Mouse (Mus musculus): ENCODE data around the gene Selenbp2. TPM values are rescaled to one million over a fixed set of nuclear protein-coding genes. Genes with fewer than 3 reads are reported as not detected.
"Not testable (repeated sequence)": the region's sequence is repeated elsewhere in the genome, so short reads cannot be mapped to it uniquely, and the experiment has no call there.

Selenbp2 gene
- polyA plus RNA-seq, 3 experiments from 2014 or later = not detected

DNA sequence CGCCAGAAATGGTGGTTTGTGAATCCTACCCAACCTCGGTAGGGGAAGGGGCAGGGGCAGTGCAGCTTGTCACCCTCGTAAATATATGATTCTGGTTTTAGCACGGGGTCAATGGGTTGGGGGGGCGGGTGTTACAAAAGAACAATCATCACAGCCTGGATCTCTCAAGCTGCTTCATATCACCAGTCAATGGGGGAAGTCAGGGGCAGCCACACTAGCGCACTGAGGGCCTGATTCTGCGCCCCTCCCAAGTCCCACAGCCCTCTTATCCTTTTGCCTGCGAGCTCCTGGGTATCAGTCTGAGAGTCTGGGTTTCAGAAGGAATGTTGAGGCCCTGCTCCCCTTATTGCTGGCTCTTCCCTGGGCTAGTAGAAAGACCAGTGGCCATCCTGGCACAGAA, 518 bp downstream of the Selenbp2 start:
- not testable (repeated sequence) for ATAC-seq

GRCm38 (mm10) chr3:94695591-94695990, 2.2 kb downstream of the Selenbp2 start:
- ATAC-seq = not testable (repeated sequence)

GRCm38 (mm10) chr3:94696257-94696656, 2.9 kb downstream of the Selenbp2 start:
- ATAC-seq = not testable (repeated sequence)

DNA sequence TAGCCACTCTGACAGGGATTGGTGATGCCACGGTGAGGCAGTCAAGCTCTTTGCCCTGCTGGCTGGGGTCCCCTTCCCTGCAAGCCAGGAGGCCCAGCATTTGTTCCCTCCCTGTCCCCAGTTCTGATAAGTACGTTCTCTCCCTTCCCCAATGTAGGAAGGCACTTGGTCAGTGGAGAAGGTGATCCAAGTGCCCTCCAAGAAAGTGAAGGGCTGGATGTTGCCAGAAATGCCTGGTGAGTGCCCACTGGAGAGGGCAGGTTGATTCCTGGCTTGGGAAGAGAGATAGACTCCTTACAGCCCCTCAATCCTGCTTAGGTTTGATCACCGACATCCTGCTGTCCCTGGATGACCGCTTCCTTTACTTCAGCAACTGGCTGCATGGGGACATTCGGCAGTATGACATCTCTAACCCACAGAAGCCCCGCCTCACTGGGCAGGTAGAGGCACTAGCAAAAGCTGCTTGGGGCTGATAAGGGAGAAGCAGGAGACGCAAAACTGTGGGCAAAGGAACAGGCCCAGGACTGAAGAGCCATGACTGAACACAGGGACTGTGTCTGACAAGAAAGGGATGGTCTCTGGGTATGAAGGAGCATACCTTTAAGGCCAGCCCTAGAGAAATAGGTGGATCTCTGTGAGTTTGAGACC, 8.9 kb downstream of the Selenbp2 start:
- not testable (repeated sequence) for ATAC-seq

GRCm38 (mm10) chr3:94702856-94703255, 9.5 kb downstream of the Selenbp2 start:
- no peak for ATAC-seq

GRCm38 (mm10) chr3:94703364-94703763, 10.0 kb downstream of the Selenbp2 start:
- not testable (repeated sequence) for ATAC-seq

- ATAC-seq = not testable (repeated sequence)
These were observed 17.2 kb downstream of the Selenbp2 start for GRCm38 (mm10) chr3:94710591-94710990.

DNA sequence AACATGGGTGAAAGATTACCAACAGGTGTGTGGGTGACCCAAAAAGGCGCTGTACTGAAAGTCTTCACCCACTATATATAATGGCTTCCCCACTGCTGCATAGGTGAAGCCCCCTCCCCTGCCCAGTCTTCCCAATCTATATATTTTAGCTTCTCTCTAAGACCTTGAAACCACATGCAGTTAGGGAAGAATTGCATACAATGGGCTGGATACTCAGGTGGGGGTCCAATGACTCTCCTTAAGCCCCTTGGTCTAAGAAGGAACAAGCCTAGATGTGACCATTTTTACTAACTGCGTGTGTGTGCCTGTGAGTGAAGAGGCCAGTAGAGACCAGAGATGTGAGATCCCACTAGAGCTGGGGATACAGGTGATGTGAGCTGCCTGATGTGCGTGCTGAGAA, 20.1 kb downstream of the Selenbp2 start:
- not testable (repeated sequence) for ATAC-seq

GRCm38 (mm10) chr3:94718253-94718652, 24.9 kb downstream of the Selenbp2 start:
- ATAC-seq = not testable (repeated sequence)

GRCm38 (mm10) chr3:94723637-94724036, 30.3 kb downstream of the Selenbp2 start:
- ATAC-seq = not testable (repeated sequence)

GRCm38 (mm10) chr3:94745691-94746090, 52.3 kb downstream of the Selenbp2 start:
- no peak for ATAC-seq

Other genes starting within 250 kb of the Selenbp2 start
- 1 to 10 TPM in 2 of 3 experiments, under 1 TPM in 1; 0.75 to 1.2 (median 1.0) TPM for gene Oaz3, start 249.6 kb upstream of the Selenbp2 start, polyA plus RNA-seq (2017; shearing (Covaris generic))
- 1 to 10 TPM in 1 of 3 experiments, under 1 TPM in 2; 0.73 to 1.5 (median 0.87) TPM for gene Celf3, start 215.3 kb upstream of the Selenbp2 start, polyA plus RNA-seq (2017; shearing (Covaris generic))
- gene Riiad1, start 213.2 kb upstream of the Selenbp2 start, polyA plus RNA-seq (2017; shearing (Covaris generic)) = not detected
- 10 to 100 TPM; 12.2 to 17.5 (median 16.6) TPM for gene Snx27, start 110.8 kb upstream of the Selenbp2 start, polyA plus RNA-seq (2017; shearing (Covaris generic))
- gene Gm10972, start 50.4 kb upstream of the Selenbp2 start, polyA plus RNA-seq (2017; shearing (Covaris generic)) = not detected
- 1 to 10 TPM; 1.8 to 3.9 (median 3.3) TPM for gene Tuft1, start 34.7 kb upstream of the Selenbp2 start, polyA plus RNA-seq (2017; shearing (Covaris generic))
- under 1 TPM in 1 of 3 experiments, not detected in 2; 0.11 TPM for gene Cgn, start 92.9 kb downstream of the Selenbp2 start, polyA plus RNA-seq (2017; shearing (Covaris generic))
- gene Pogz, start 144.0 kb downstream of the Selenbp2 start, polyA plus RNA-seq (2017; shearing (Covaris generic)) = 10 to 100 TPM in 2 of 3 experiments, 1 to 10 TPM in 1; 9.4 to 20.5 (median 15.2) TPM
- gene Psmb4, start 193.4 kb downstream of the Selenbp2 start, polyA plus RNA-seq (2017; shearing (Covaris generic)) = 100 to 1,000 TPM; 120 to 202 (median 164) TPM
- 1 to 10 TPM in 2 of 3 experiments, under 1 TPM in 1; 0.36 to 2.2 (median 1.5) TPM for gene Selenbp1, start 239.5 kb downstream of the Selenbp2 start, polyA plus RNA-seq (2017; shearing (Covaris generic))

Measured in inflammation-experienced regulatory T-cells, adult 6 months (primary cell).